Mouse (Mus musculus) MEL (cell line): Measurements from ENCODE around the gene Pcca.

Source experiments
- CTCF ChIP-seq, 3 experiments: IDR thresholded peaks in 2 of 3; conservative IDR thresholded peaks in 1 of 3; 2 replicates each; pipeline ENCODE4 v1.5.1; 2011 to 2012; ENCODE audit warnings: low read length in 3 of 3, low read depth in 2 of 3, mild to moderate bottlenecking in 2 of 3, improper control_type of control experiment in 1 of 3, inconsistent platforms in 1 of 3, mixed read lengths in 1 of 3, moderate library complexity in 1 of 3; ENCODE audit not compliant: control insufficient read depth in 1 of 3, insufficient read depth in 1 of 3, poor library complexity in 1 of 3, severe bottlenecking in 1 of 3
- ETS1 ChIP-seq: IDR thresholded peaks from 2 replicates; pipeline ENCODE4 v1.6.1; 2012; ENCODE audit warnings: low read depth, mild to moderate bottlenecking, inconsistent platforms, low read length, improper control_type of control experiment, moderate library complexity
- MAZ ChIP-seq: IDR thresholded peaks from 2 replicates; pipeline ENCODE4 v1.6.1; 2012; ENCODE audit warnings: low read depth, mild to moderate bottlenecking, inconsistent platforms, low read length, improper control_type of control experiment
- POLR2A ChIP-seq, 2 experiments: IDR thresholded peaks; 2 replicates each; pipeline ENCODE4 v1.6.1; 2011 to 2012; ENCODE audit warnings: low read length in 2 of 2, mild to moderate bottlenecking in 2 of 2, control low read depth in 1 of 2, improper control_type of control experiment in 1 of 2, low read depth in 1 of 2, moderate library complexity in 1 of 2; ENCODE audit not compliant: control insufficient read depth in 1 of 2, insufficient read depth in 1 of 2, poor library complexity in 1 of 2
- TAL1 ChIP-seq: IDR thresholded peaks from 2 replicates; pipeline ENCODE4 v1.6.1; 2012; ENCODE audit warnings: mild to moderate bottlenecking, inconsistent platforms, low read length, moderate library complexity, mixed read lengths
- UBTF ChIP-seq: IDR thresholded peaks from 2 replicates; pipeline ENCODE4 v1.6.1; 2012; ENCODE audit warnings: low read depth, mild to moderate bottlenecking, inconsistent platforms, low read length, improper control_type of control experiment, moderate library complexity, borderline replicate concordance; ENCODE audit not compliant: insufficient read depth
- ZMIZ1 ChIP-seq: IDR thresholded peaks from 2 replicates; pipeline ENCODE4 v1.6.1; 2012; ENCODE audit warnings: low read depth, mild to moderate bottlenecking, inconsistent platforms, low read length, improper control_type of control experiment, moderate library complexity

DNA sequence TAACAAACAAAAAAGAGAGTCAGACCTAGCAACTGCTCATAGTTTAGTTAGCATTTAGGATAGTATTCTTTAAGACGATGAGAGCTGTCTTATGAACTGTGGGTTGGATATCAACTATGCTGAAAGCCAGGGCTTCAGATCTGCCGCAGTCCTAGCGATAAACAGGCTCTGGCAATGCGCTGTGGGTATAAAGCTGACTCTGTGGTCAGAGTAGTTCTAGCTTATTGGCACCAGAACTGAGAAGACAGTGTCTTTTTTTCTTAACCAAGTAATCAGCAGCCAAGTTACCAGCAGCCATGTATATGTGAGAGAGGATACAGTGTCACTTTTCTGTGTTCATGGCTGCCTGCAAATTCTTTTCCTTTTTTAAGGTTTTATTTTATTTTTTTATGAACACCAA lies 154.3 kb downstream of the Pcca start:
- no peak for TF ChIP-seq MAZ
- no peak for TF ChIP-seq POLR2A (IDR thresholded peaks at IDR 0.05; ENCODE audit: control insufficient read depth in 1 of 2, insufficient read depth in 1 of 2, low read depth in 1 of 2, low read length in 2 of 2, poor library complexity in 1 of 2)
- TF ChIP-seq CTCF (IDR thresholded peaks at IDR 0.05 in 2 of 3, conservative IDR thresholded peaks at IDR 0.05 in 1 of 3; ENCODE audit: control insufficient read depth in 1 of 3, insufficient read depth in 1 of 3, low read depth in 2 of 3, low read length in 3 of 3, poor library complexity in 1 of 3, severe bottlenecking in 1 of 3) = no peak
- no peak for TF ChIP-seq ETS1
- TF ChIP-seq ZMIZ1 = no peak
- TF ChIP-seq TAL1 = no peak
- no peak for TF ChIP-seq UBTF
